Mouse (Mus musculus) intestine, embryonic 15.5 days (tissue): ENCODE measurements around the gene Clk4. TPM values are rescaled to one million over a fixed set of nuclear protein-coding genes. Genes with fewer than 3 reads are reported as not detected.

Experiments
- ATAC-seq: fragments of 200-750 bp; cut with Nextera tagmentation; 2 replicates; pipeline ENCODE4 v1.8.0; 2017; ENCODE audit warnings: moderate TSS enrichment, moderate library complexity
- H3K27ac ChIP-seq: fragments of 300-500 bp; sonication (generic); 2 replicates; pipeline ENCODE4 v1.5.1; 2015; ENCODE audit warnings: mild to moderate bottlenecking, inconsistent platforms
- H3K27me3 ChIP-seq: fragments of 300-500 bp; sonication (generic); replicated peaks from 2 replicates; pipeline ENCODE4 v1.6.1; 2015; ENCODE audit warnings: inconsistent platforms
- H3K36me3 ChIP-seq: fragments of 300-500 bp; sonication (generic); 2 replicates; pipeline ENCODE4 v1.6.1; 2015; ENCODE audit warnings: inconsistent platforms
- H3K4me1 ChIP-seq: fragments of 300-500 bp; sonication (generic); replicated peaks from 2 replicates; pipeline ENCODE4 v1.6.1; 2015; ENCODE audit warnings: inconsistent platforms
- H3K4me2 ChIP-seq: fragments of 300-500 bp; sonication (generic); replicated peaks from 2 replicates; pipeline ENCODE4 v1.6.1; 2015; ENCODE audit warnings: mild to moderate bottlenecking, inconsistent platforms
- H3K4me3 ChIP-seq: fragments of 300-500 bp; sonication (generic); replicated peaks from 2 replicates; pipeline ENCODE4 v1.5.1; 2015; ENCODE audit warnings: inconsistent platforms
- H3K9ac ChIP-seq: fragments of 300-500 bp; sonication (generic); 2 replicates; pipeline ENCODE4 v1.6.1; 2015; ENCODE audit warnings: inconsistent platforms
- H3K9me3 ChIP-seq: fragments of 300-500 bp; sonication (generic); 2 replicates; pipeline ENCODE4 v1.6.1; 2016; ENCODE audit warnings: inconsistent platforms
- WGBS: fragments of 180-500 bp; shearing (Covaris S2); methylation state at CpG from one replicate; pipeline ENCODE4 v1.1.7; 2015; 5-methylcytosine and 5-hydroxymethylcytosine counted together
- polyA plus RNA-seq: library from polyadenylated mRNA; unstranded; fragments of >200 nt; fragmentation: Nextera tagmentation; extraction: Ambion mirVana; gene quantifications from 2 replicates; pipeline ENCODE4 v1.2.1, GENCODE M21; 2015

Clk4 gene
- polyA plus RNA-seq, 1 experiment from 2014 or later, result 96.1 TPM

- H3K27ac ChIP-seq, result no peak overlapping the region
- H3K27me3 ChIP-seq, result no peaks in the 10 kb centered on the region
- no peak overlapping the region for H3K4me3 ChIP-seq
- WGBS, result 65% methylated on average over 6 of the region's 6 CpGs
- no peak overlapping the region for H3K9ac ChIP-seq
- no peaks in the 10 kb centered on the region for H3K36me3 ChIP-seq
- no peak for ATAC-seq
- H3K4me2 ChIP-seq, result no peak overlapping the region
- no peaks in the 10 kb centered on the region for H3K9me3 ChIP-seq
- no peaks in the 10 kb centered on the region for H3K4me1 ChIP-seq
Observed at GRCm38 (mm10) chr11:51326908-51327307, 65.4 kb downstream of the Clk4 start.

DNA sequence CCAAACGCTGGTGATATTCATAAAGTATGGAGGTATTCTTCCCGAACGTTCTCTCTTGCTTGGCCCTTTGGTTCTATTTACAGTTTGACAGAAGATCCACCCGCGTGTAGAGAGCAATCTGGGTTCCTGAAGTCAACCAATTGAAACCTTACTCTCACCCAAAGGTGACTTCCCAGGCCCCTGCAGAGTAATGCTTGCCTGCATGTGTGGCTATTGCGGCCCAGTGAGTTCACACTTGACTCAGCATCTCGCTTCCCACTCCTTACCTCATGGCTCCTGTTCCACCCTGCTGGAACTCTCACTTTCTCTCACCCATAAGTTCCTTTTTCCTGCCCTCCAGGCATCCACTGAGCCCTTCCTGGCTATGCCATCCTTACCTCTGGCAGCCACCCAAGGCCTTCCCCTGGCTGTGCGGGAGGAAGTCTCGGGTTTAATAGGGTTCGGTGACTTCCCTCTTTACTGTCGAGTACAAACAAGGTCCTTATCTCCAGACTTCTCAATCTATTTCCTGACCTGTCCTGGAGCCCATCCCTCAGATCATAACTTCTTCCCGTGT is 66.9 kb downstream of the Clk4 start:
- Histone ChIP-seq H3K9ac (no peak overlapping the region), H3K36me3 (no peaks in the 10 kb centered on the region), H3K9me3 (no peaks in the 10 kb centered on the region), H3K4me3 (no peak overlapping the region), H3K4me1 (no peaks in the 10 kb centered on the region), H3K4me2 (no peak overlapping the region), H3K27ac (no peak overlapping the region), H3K27me3 (no peaks in the 10 kb centered on the region)
- 81% methylated on average over 12 of the region's 12 CpGs for WGBS
- no peak for ATAC-seq

- no peaks in the 10 kb centered on the region for H3K36me3 ChIP-seq
- no peak overlapping the region for H3K4me2 ChIP-seq
- no peak overlapping the region for H3K4me3 ChIP-seq
- no peaks in the 10 kb centered on the region for H3K27me3 ChIP-seq
- no peak overlapping the region for H3K27ac ChIP-seq
- H3K9ac ChIP-seq, result no peak overlapping the region
- no peaks in the 10 kb centered on the region for H3K9me3 ChIP-seq
- H3K4me1 ChIP-seq, result no peaks in the 10 kb centered on the region
- ATAC-seq, result no peak
- 76% methylated on average over 11 of the region's 11 CpGs for WGBS
Observed at GRCm38 (mm10) chr11:51329837-51330714, 68.5 kb downstream of the Clk4 start.

Other genes with a start within 250 kb of the Clk4 start
- not detected in 2 replicates for gene Olfr54, start 247.5 kb upstream of the Clk4 start, polyA plus RNA-seq
- gene Olfr1375, start 213.6 kb upstream of the Clk4 start, polyA plus RNA-seq, result not detected in 2 replicates
- 6.7 and 7.4 TPM in 2 replicates for gene Zfp354a, start 202.5 kb upstream of the Clk4 start, polyA plus RNA-seq
- gene Gm12569, start 41.3 kb upstream of the Clk4 start, polyA plus RNA-seq, result not detected in 2 replicates
- 0.64 TPM in 1 of 2 replicates, not detected in the other for gene BC049762, start 1.3 kb downstream of the Clk4 start, polyA plus RNA-seq
- gene Col23a1, start 28.2 kb downstream of the Clk4 start, polyA plus RNA-seq, result 17.7 and 19.2 TPM in 2 replicates